In the genomic region with DNA sequence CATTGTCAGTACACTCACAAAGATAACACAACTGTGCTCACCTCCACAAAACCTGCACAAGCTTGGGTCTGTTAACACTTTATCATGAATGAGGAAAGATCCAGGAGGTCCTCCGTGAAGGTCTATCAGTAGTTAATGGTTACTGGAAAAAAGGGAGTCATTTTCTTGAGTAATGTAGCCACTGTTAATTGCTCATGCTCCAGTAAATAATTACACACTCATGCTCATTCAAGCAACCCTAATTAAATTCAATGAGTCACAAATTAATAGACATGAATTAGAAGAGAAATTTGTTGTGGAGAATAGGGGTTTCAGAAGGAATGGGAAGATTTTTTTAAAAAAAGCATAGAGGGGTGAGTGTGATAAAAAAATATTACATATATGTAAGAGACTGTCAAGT, we compare ENCODE assay signal across 22 mouse cellular contexts.
DNase-seq lines count a peak whose midpoint lies in the region; ATAC-seq and TF ChIP-seq lines count a peak whose summit lies in the region.
"Had no signal": no experiment of that assay in that cellular context is flagged by ENCODE, and none has a peak within 500 bp of the region (broad histone marks: within the 10 kb centered on the region; RNA-seq: fewer than 3 reads in every experiment).

No protein-coding gene starts in this region.

- no peak overlapping the region for H3K27ac ChIP-seq in kidney, adult 2 months (ENCODE audit: insufficient read depth, low read depth, low read length)
- no peak overlapping the region for H3K27ac ChIP-seq in kidney, embryonic 15.5 days
- H3K27ac ChIP-seq: embryonic facial prominence, embryonic 10.5 days; embryonic facial prominence, embryonic 12.5 days; forebrain, embryonic 13.5 days; forebrain, embryonic 15.5 days had no signal

- H3K27me3 ChIP-seq in kidney, adult 2 months (replicated peaks; ENCODE audit: control insufficient read depth, insufficient read depth, low read length), result 0 out of 2 replicates have a peak, but pooled peaks cover 1% of the 10 kb centered on the region
- no peaks in the 10 kb centered on the region for H3K27me3 ChIP-seq in kidney, embryonic 15.5 days
- H3K27me3 ChIP-seq: CH12.LX; embryonic facial prominence, embryonic 12.5 days; forebrain, embryonic 13.5 days; forebrain, embryonic 15.5 days had no signal

- no peak overlapping the region for H3K4me2 ChIP-seq in kidney, embryonic 15.5 days
- H3K4me2 ChIP-seq: embryonic facial prominence, embryonic 12.5 days; forebrain, embryonic 13.5 days; forebrain, embryonic 15.5 days had no signal

- no peak for TF ChIP-seq CTCF in kidney, adult 2 months (conservative IDR thresholded peaks at IDR 0.05; ENCODE audit: insufficient read depth, insufficient read length, low read depth, low read length)

- H3K9ac ChIP-seq in kidney, embryonic 15.5 days, result no peak overlapping the region
- H3K9ac ChIP-seq: embryonic facial prominence, embryonic 12.5 days; forebrain, embryonic 13.5 days; forebrain, embryonic 15.5 days; forebrain, postnatal 0 days had no signal

- TF ChIP-seq POLR2A in kidney, adult 2 months (IDR thresholded peaks at IDR 0.05; ENCODE audit: low read depth, low read length), result no peak

- no peaks in the 10 kb centered on the region for H3K9me3 ChIP-seq in kidney, embryonic 15.5 days (replicated peaks)
- H3K9me3 ChIP-seq: embryonic facial prominence, embryonic 12.5 days; forebrain, embryonic 13.5 days; forebrain, embryonic 15.5 days; G1E had no signal

- no peak for ATAC-seq in kidney, embryonic 15.5 days (replicated peaks; ENCODE audit: low FRiP score)
- ATAC-seq: CD4-positive, CD25-positive, alpha-beta regulatory T cell, adult 4 months; forebrain, embryonic 13.5 days; forebrain, embryonic 15.5 days; forebrain, postnatal 0 days had no signal

- WGBS in kidney, adult 2 months, result 48% methylated on average over 1 of the region's 1 CpGs
- WGBS in kidney, embryonic 15.5 days, result 71% methylated on average over 1 of the region's 1 CpGs

- no peaks in the 10 kb centered on the region; the same call in 1 of the 2 replicates for H3K4me1 ChIP-seq in kidney, adult 2 months (ENCODE audit: control insufficient read depth, insufficient read depth, low read length)
- no peaks in the 10 kb centered on the region for H3K4me1 ChIP-seq in kidney, embryonic 15.5 days
- H3K4me1 ChIP-seq: embryonic facial prominence, embryonic 10.5 days; embryonic facial prominence, embryonic 12.5 days; forebrain, embryonic 13.5 days; forebrain, embryonic 15.5 days had no signal

- H3K4me3 ChIP-seq in kidney, adult 2 months (ENCODE audit: insufficient read depth, low read depth, low read length), result no peak overlapping the region
- no peak overlapping the region for H3K4me3 ChIP-seq in kidney, embryonic 15.5 days (replicated peaks)
- H3K4me3 ChIP-seq: embryonic facial prominence, embryonic 10.5 days; embryonic facial prominence, embryonic 12.5 days; forebrain, embryonic 13.5 days; forebrain, embryonic 15.5 days had no signal

- intact Hi-C loops in left cerebral cortex, postnatal 14 days (cut with DNase I), result no loop called here

- DNase-seq in kidney, adult 2 months, result peak; percentile 47
- peak; percentile 86 for DNase-seq in Muller cell, postnatal 12 days (ENCODE audit: inconsistent ontology term)
- peak; percentile 30 for DNase-seq in retina, postnatal 1 day
- no peak for DNase-seq in left cerebral cortex, postnatal 14 days (ENCODE audit: low spot score in 2 of 2)
- DNase-seq: adrenal gland, adult 2 months; adrenal gland, postnatal 10 days; adrenal gland, postnatal 25 days; B cell, adult 2 months; cerebellum, adult 11 months; cerebellum, adult 2 months; cerebellum, adult 9-10 months; cerebellum, postnatal 10 days; cerebellum, postnatal 25 days; forebrain, postnatal 0 days had no signal

- H3K36me3 ChIP-seq in kidney, adult 2 months (ENCODE audit: control insufficient read depth, insufficient read depth, low read length), result no peaks in the 10 kb centered on the region
- no peaks in the 10 kb centered on the region for H3K36me3 ChIP-seq in kidney, embryonic 15.5 days
- H3K36me3 ChIP-seq: embryonic facial prominence, embryonic 10.5 days; embryonic facial prominence, embryonic 12.5 days; forebrain, embryonic 15.5 days; G1E had no signal

Comparison
In these comparisons a context has a peak if more than half of its experiments do, and no peak if none do; other contexts are left out.
1. DNase-seq: peak in kidney, adult 2 months (single experiment), Muller cell, postnatal 12 days (single experiment) and retina, postnatal 1 day (single experiment); none in left cerebral cortex, postnatal 14 days (0 of 2).